Mouse (Mus musculus) myocyte (in vitro differentiated cells): Measurements from ENCODE around the gene Gm45618. TPM values are rescaled to one million over a fixed set of nuclear protein-coding genes. Genes with fewer than 3 reads are reported as not detected.
"Not testable (repeated sequence)": the region's sequence is repeated elsewhere in the genome, so short reads cannot be mapped to it uniquely, and the experiment has no call there.

ENCODE experiments used
- H3K27me3 ChIP-seq: one replicate; pipeline ENCODE4 v1.6.1; 2011; ENCODE audit not compliant: control insufficient read depth, insufficient read depth, insufficient read length
- H3K36me3 ChIP-seq: one replicate; pipeline ENCODE4 v1.6.1; 2011; ENCODE audit not compliant: control insufficient read depth, insufficient read depth
- H3K4me2 ChIP-seq: one replicate; pipeline ENCODE4 v1.6.1; 2011; ENCODE audit warnings: low read depth, control low read depth
- H3K4me3 ChIP-seq: one replicate; pipeline ENCODE4 v1.5.1; 2011; ENCODE audit warnings: mild to moderate bottlenecking, control low read depth, moderate library complexity
- H3K79me2 ChIP-seq: one replicate; pipeline ENCODE4 v1.6.1; 2011; ENCODE audit not compliant: control insufficient read depth, insufficient read depth
- H3ac ChIP-seq: one replicate; pipeline ENCODE4 v1.6.1; 2011; ENCODE audit not compliant: control insufficient read depth, insufficient read length
- CEBPB ChIP-seq: IDR thresholded peaks from 2 replicates; pipeline ENCODE4 v1.6.1; 2011; ENCODE audit warnings: mild to moderate bottlenecking, moderate library complexity; ENCODE audit not compliant: poor library complexity, insufficient read depth, severe bottlenecking
- E2F4 ChIP-seq: IDR thresholded peaks from one replicate; pipeline ENCODE4 v1.6.1; 2011; ENCODE audit warnings: mild to moderate bottlenecking, control low read depth, moderate library complexity; ENCODE audit not compliant: insufficient read depth
- MAX ChIP-seq: IDR thresholded peaks from one replicate; pipeline ENCODE4 v1.6.1; 2011; ENCODE audit warnings: low read depth, mild to moderate bottlenecking, control low read depth
- MYOD1 ChIP-seq, 3 experiments: IDR thresholded peaks; one replicate each; pipeline ENCODE4 v1.6.1; 2011; ENCODE audit warnings: control low read depth in 2 of 3, low read depth in 2 of 3, mild to moderate bottlenecking in 2 of 3, moderate library complexity in 1 of 3; ENCODE audit not compliant: insufficient read length in 2 of 3, control insufficient read depth in 1 of 3
- MYOG ChIP-seq, 3 experiments: IDR thresholded peaks; one replicate each; pipeline ENCODE4 v1.6.1; 2011; ENCODE audit warnings: control low read depth in 2 of 3, low read depth in 2 of 3, mild to moderate bottlenecking in 2 of 3; ENCODE audit not compliant: insufficient read length in 2 of 3, control insufficient read depth in 1 of 3, insufficient read depth in 1 of 3
- POLR2A ChIP-seq: IDR thresholded peaks from one replicate; pipeline ENCODE4 v1.6.1; 2011; ENCODE audit warnings: low read depth, mild to moderate bottlenecking, control low read depth, moderate library complexity; ENCODE audit not compliant: insufficient read length
- POLR2AphosphoS2 ChIP-seq: IDR thresholded peaks from one replicate; pipeline ENCODE4 v1.6.1; 2011; ENCODE audit warnings: low read depth, control low read depth; ENCODE audit not compliant: insufficient read length
- REST ChIP-seq: IDR thresholded peaks from one replicate; pipeline ENCODE4 v1.6.1; 2011; ENCODE audit warnings: mild to moderate bottlenecking, control low read depth, moderate library complexity; ENCODE audit not compliant: insufficient read depth, insufficient read length
- SRF ChIP-seq: IDR thresholded peaks from one replicate; pipeline ENCODE4 v1.6.1; 2011; ENCODE audit warnings: low read depth; ENCODE audit not compliant: control insufficient read depth, insufficient read length
- TCF12 ChIP-seq: IDR thresholded peaks from one replicate; pipeline ENCODE4 v1.6.1; 2011; ENCODE audit warnings: mild to moderate bottlenecking, control low read depth; ENCODE audit not compliant: poor library complexity, insufficient read depth, severe bottlenecking
- TCF3 ChIP-seq: IDR thresholded peaks from one replicate; pipeline ENCODE4 v1.6.1; 2011; ENCODE audit warnings: low read depth, control low read depth; ENCODE audit not compliant: insufficient read length
- USF1 ChIP-seq: IDR thresholded peaks from one replicate; pipeline ENCODE4 v1.6.1; 2011; ENCODE audit warnings: low read depth, mild to moderate bottlenecking, control low read depth, moderate library complexity
- polyA plus RNA-seq: library from polyadenylated mRNA; unstranded; fragments of >200 nt; fragmentation: generic; extraction: Trizol; gene quantifications from one replicate; pipeline ENCODE4 v1.2.1, GENCODE M21; 2012; ENCODE audit warnings: missing spikeins

Gm45618 gene
- not detected for polyA plus RNA-seq

- H3K36me3 ChIP-seq, H3K4me2 ChIP-seq, H3ac ChIP-seq, H3K79me2 ChIP-seq, H3K4me3 ChIP-seq: not testable (repeated sequence)
- peaks cover 40% of the 10 kb centered on the region for H3K27me3 ChIP-seq
These were observed at the start of gene Gm45618 for GRCm38 (mm10) chr7:142120629-142121028. TSS of gene Gm45618 (minus strand) at chr7:142120729.

DNA sequence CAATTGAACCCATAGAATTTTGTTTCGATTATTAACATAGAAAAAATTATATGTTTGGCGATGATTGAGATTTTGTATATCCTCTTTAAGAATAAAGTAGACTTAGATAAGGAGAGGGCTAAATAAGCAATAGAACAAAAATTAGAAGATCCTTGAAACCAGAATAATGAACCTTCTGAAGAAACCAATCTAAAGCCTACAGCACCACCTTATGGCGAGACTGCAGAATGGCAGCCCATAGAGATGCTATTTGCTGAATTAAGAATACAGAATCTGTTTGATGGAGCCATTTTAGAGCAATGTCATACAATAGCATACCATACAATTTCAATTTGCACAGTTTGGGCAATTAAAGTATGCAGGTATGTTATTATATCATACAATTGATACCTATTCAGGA lies 49.3 kb upstream of the Gm45618 start:
- Histone ChIP-seq H3ac (no peak overlapping the region), H3K79me2 (no peaks in the 10 kb centered on the region), H3K36me3 (no peaks in the 10 kb centered on the region), H3K4me2 (no peak overlapping the region), H3K27me3 (no peaks in the 10 kb centered on the region), H3K4me3 (no peak overlapping the region)
- no peak for TF ChIP-seq TCF12

- H3K4me3 ChIP-seq, H3K27me3 ChIP-seq, H3K36me3 ChIP-seq, H3ac ChIP-seq, H3K79me2 ChIP-seq, H3K4me2 ChIP-seq: not testable (repeated sequence)
These were observed 45.1 kb upstream of the Gm45618 start, which contains the start of gene Gm4553 for GRCm38 (mm10) chr7:142165639-142166038. TSS of gene Gm4553 (minus strand) at chr7:142165739.

DNA sequence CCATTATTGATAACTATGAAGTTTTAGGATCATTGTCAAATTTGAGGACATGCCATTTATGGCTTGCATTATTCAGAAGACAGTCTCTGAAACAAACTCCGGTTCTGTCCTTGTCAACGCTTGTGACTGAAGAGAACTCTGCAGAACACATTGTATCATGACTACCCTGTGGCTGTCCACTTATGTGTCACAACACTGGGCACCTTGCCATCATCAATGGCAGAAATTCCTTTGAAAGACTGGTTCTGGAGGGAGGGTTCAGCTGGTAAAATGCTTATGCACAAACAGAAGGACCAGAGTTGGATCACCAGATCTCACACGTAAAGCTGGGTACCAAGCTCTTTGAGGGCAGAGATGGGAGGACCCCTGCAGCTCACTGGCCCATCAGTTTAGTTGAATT lies 38.8 kb upstream of the Gm45618 start:
- no peak overlapping the region for H3K4me2 ChIP-seq
- H3K4me3 ChIP-seq: no peak overlapping the region
- H3K79me2 ChIP-seq: no peaks in the 10 kb centered on the region
- H3K36me3 ChIP-seq: no peaks in the 10 kb centered on the region
- no peak overlapping the region for H3ac ChIP-seq
- peaks cover 25% of the 10 kb centered on the region for H3K27me3 ChIP-seq
- TF ChIP-seq TCF12 (no peak), MYOD1 (IDR thresholded peaks at IDR 0.05; ENCODE audit: control insufficient read depth in 1 of 3, insufficient read length in 2 of 3, low read depth in 2 of 3) (no peak), POLR2AphosphoS2 (no peak), TCF3 (no peak), MAX (no peak)

GRCm38 (mm10) chr7:142157013-142157412 lies 36.5 kb upstream of the Gm45618 start, which contains the start of gene Gm29735:
TSS of gene Gm29735 (minus strand) at chr7:142157113.
- not testable (repeated sequence) for H3ac ChIP-seq, H3K79me2 ChIP-seq, H3K4me2 ChIP-seq, H3K36me3 ChIP-seq, H3K4me3 ChIP-seq
- H3K27me3 ChIP-seq: peaks cover 25% of the 10 kb centered on the region

- H3K36me3 ChIP-seq: no peaks in the 10 kb centered on the region
These were observed 34.8 kb upstream of the Gm45618 start for GRCm38 (mm10) chr7:142155308-142155707.

GRCm38 (mm10) chr7:142152191-142152590 lies 31.7 kb upstream of the Gm45618 start:
- Histone ChIP-seq H3K4me2 (no peak overlapping the region), H3ac (no peak overlapping the region), H3K79me2 (no peaks in the 10 kb centered on the region), H3K27me3 (no peaks in the 10 kb centered on the region), H3K36me3 (no peaks in the 10 kb centered on the region), H3K4me3 (no peak overlapping the region)
- TF ChIP-seq CEBPB (no peak), POLR2AphosphoS2 (no peak), SRF (no peak), POLR2A (no peak), USF1 (no peak), MYOD1 (IDR thresholded peaks at IDR 0.05; ENCODE audit: control insufficient read depth in 1 of 3, insufficient read length in 2 of 3, low read depth in 2 of 3) (no peak), TCF3 (no peak), REST (no peak), TCF12 (no peak), E2F4 (no peak), MYOG (IDR thresholded peaks at IDR 0.05; ENCODE audit: control insufficient read depth in 1 of 3, insufficient read depth in 1 of 3, insufficient read length in 2 of 3, low read depth in 2 of 3) (no peak), MAX (no peak)

More at GRCm38 (mm10) chr7:142155308-142155707, 34.8 kb upstream of the Gm45618 start:
- Histone ChIP-seq H3K27me3 (peaks cover 17% of the 10 kb centered on the region), H3ac (no peak overlapping the region), H3K79me2 (no peaks in the 10 kb centered on the region), H3K4me3 (no peak overlapping the region), H3K4me2 (no peak overlapping the region)
- TF ChIP-seq MYOG (IDR thresholded peaks at IDR 0.05; ENCODE audit: control insufficient read depth in 1 of 3, insufficient read depth in 1 of 3, insufficient read length in 2 of 3, low read depth in 2 of 3) (no peak), REST (no peak), MAX (no peak), USF1 (no peak), SRF (no peak), TCF3 (no peak), E2F4 (no peak), CEBPB (no peak), POLR2AphosphoS2 (no peak), TCF12 (no peak), POLR2A (no peak), MYOD1 (IDR thresholded peaks at IDR 0.05; ENCODE audit: control insufficient read depth in 1 of 3, insufficient read length in 2 of 3, low read depth in 2 of 3) (no peak)
